Mouse (Mus musculus) megakaryocyte, embryonic 14.5 days (primary cell): ENCODE data around the gene Aldh3a2.

Source experiments
- FLI1 ChIP-seq: IDR thresholded peaks from 2 replicates; pipeline ENCODE4 v1.6.1; 2012; ENCODE audit warnings: low read length, inconsistent platforms, mixed read lengths
- GATA1 ChIP-seq: IDR thresholded peaks from 3 replicates; pipeline ENCODE4 v1.6.1; 2012; ENCODE audit warnings: mixed read lengths, low read length, inconsistent platforms, borderline replicate concordance

- no peak for TF ChIP-seq GATA1
- TF ChIP-seq FLI1 = no peak
These were observed 65.1 kb downstream of the Aldh3a2 start for GRCm38 (mm10) chr11:61202186-61202585.
